Mouse (Mus musculus): ENCODE data around the gene Il31. TPM values are rescaled to one million over a fixed set of nuclear protein-coding genes. Genes with fewer than 3 reads are reported as not detected.

The Il31 gene
- polyA plus RNA-seq (2017; shearing (Covaris generic)) = not detected

DNA sequence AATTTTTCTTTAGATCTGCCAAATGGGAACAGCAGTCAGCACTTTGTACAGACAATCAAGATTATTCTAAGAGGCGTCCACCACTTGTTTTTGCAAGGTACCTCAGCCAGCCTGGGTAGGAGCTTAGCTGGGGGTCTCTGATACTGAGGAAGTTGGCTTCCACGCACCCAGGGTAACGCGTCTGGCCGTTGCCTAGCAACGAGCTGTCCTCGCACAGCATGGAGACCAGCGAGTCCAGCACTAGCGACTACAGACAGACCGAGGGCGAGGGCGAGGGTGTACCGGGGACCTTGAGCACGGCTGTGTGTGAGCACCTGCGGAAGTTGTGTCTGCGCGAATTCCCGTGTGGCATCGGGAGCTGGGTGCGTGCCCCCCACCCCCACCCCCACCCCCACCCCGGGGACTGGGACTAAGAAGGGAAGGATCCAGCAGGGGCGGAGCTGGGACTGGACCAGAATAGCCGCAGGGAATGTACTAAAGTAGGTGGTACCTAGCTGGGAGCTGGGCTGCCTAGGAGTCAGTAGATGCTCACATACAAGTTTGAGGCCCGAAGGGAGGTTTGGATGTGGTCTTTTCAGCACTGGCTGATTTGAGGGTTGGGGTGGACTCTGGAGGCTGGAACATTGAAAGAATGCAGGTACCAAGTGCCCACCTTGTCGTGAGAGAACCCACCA lies at the start of gene Il31, which contains the start of gene Lrrc43:
TSS of gene Il31 (minus strand) at position 378 of the 674 bp plus-strand sequence.
TSS of gene Lrrc43 (plus strand) at position 194 of the 674 bp plus-strand sequence.

DNA sequence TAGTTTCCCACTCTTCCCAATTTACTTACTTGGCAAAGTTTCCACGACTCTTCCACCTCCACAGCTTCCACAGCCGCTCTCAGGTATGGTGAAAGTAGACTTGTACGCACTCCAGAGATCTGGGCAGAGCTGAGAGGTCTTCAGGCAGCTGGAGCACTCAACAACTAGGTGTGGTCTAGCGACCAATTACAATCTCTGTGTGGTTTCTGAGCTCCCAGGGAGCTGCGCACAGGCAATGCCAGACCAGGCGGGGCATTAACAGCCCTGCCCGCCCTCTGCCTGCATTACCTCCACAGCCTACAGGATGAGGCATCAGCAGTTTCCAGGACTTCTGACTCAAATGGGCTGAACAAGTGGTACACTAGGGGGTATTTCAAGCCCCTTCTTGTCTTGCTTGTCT lies 36.0 kb upstream of the Il31 start, which contains the start of gene Gm49027:
TSS of gene Gm49027 (minus strand) at position 208 of the 400 bp plus-strand sequence.

DNA sequence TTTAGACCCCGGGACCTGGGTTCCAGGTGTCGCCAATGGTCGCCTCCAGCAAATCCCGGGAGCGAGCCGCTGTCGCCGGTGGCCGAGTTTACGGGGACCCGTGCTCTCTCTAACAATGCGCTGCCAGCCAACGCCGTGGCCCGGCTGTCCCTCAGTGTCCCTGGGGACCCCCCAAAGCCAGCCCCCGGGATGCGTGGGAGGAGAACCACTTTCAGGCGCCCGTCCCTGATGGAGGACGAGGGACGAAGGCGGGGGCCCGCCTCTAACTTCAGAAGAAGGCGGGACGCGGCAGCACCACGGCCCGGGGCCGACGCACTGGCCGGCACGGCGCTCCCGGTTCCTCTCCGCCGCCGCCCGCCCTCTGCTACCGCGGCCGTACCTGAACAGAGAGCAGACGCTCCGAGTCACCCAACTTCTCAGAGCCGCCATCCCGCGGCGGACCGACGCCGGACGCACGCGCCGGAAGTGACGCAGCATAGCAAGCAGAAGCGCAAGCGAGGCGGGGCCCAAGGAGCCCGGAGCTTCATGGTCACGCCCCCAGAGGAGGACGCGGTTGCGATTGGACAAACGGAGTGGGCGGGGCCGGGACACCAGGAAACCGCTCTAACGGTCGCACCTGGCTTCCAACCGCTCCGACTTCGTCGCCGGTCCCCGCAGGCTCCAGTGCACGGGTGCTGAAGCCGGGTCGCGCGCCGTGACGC lies 34.6 kb upstream of the Il31 start, which contains the start of gene Diablo:
TSS of gene Diablo (minus strand) at position 485 of the 701 bp plus-strand sequence.

DNA sequence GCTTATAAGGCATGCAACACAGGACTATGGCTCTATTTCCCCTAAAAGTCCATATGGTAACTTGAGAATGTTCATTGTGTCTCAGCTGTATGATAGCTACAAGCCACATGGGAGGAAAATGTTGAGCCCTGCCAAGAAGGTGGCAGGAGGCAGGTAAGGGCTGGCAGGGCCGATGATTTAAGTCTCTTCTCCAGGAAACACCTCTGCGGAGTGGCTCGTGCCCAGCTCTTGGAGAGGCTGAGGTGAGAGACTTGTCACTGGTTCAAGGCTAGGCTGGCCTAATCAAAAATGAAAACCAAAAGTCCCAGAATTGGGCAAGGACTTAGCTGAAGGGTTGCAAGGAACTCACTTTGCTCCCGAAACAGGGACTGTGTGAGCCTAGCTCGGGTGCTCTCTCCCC lies 20.9 kb upstream of the Il31 start, which contains the start of gene B3gnt4:
TSS of gene B3gnt4 (plus strand) at position 301 of the 400 bp plus-strand sequence.

Other genes starting within 250 kb of the Il31 start
- gene Wdr66, start 237.4 kb downstream of the Il31 start, polyA plus RNA-seq (2017; shearing (Covaris generic)) = 3.5 TPM
- 9.4 TPM for gene Bcl7a, start 145.7 kb downstream of the Il31 start, polyA plus RNA-seq (2017; shearing (Covaris generic))
- gene Mlxip, start 94.7 kb downstream of the Il31 start, polyA plus RNA-seq (2017; shearing (Covaris generic)) = 16.2 TPM
- gene Lrrc43, start 184 bp downstream of the Il31 start, polyA plus RNA-seq (2017; shearing (Covaris generic)) = not detected
- 1.3 TPM for gene B3gnt4, start 21.0 kb upstream of the Il31 start, polyA plus RNA-seq (2017; shearing (Covaris generic))
- 136 TPM for gene Diablo, start 34.7 kb upstream of the Il31 start, polyA plus RNA-seq (2017; shearing (Covaris generic))
- gene Gm49027, start 36.0 kb upstream of the Il31 start, polyA plus RNA-seq (2017; shearing (Covaris generic)) = not detected
- 60.0 TPM for gene Vps33a, start 83.5 kb upstream of the Il31 start, polyA plus RNA-seq (2017; shearing (Covaris generic))
- 102 TPM for gene Clip1, start 195.1 kb upstream of the Il31 start, polyA plus RNA-seq (2017; shearing (Covaris generic))
- gene Zcchc8, start 231.6 kb upstream of the Il31 start, polyA plus RNA-seq (2017; shearing (Covaris generic)) = 98.7 TPM

All from CD4-positive, CD25-positive, alpha-beta regulatory T cell, adult 9 weeks (primary cell).